Mouse (Mus musculus): ENCODE results near the gene Dennd6b. TPM values are rescaled to one million over a fixed set of nuclear protein-coding genes. Genes with fewer than 3 reads are reported as not detected.

Dennd6b gene
- polyA plus RNA-seq, 1 experiment, result 9.1 TPM

GRCm38 (mm10) chr15:89180081-89180541 lies 16.2 kb downstream of the Dennd6b start:
- Histone ChIP-seq H3K4me1 (ENCODE audit: control insufficient read depth, insufficient read depth, low read length) (peaks cover 11% of the 10 kb centered on the region), H3K36me3 (ENCODE audit: control insufficient read depth, insufficient read depth, low read length, poor library complexity, severe bottlenecking) (no peaks in the 10 kb centered on the region), H3K9ac (ENCODE audit: low read depth, poor library complexity, severe bottlenecking) (peak overlapping the region; percentile 81), H3K4me3 (ENCODE audit: low read depth, low read length) (peak overlapping the region; percentile 88), H3K27ac (ENCODE audit: insufficient read depth, low read length) (peak overlapping the region; percentile 68), H3K9me3 (replicated peaks; ENCODE audit: control insufficient read depth, insufficient read depth, low read length, poor library complexity, severe bottlenecking) (no peaks in the 10 kb centered on the region), H3K27me3 (ENCODE audit: control insufficient read depth, insufficient read depth, low read length, poor library complexity, severe bottlenecking) (no peaks in the 10 kb centered on the region)
- TF ChIP-seq POLR2A (IDR thresholded peaks at IDR 0.05; ENCODE audit: insufficient read depth, low read length) (no peak), EP300 (IDR thresholded peaks at IDR 0.05; ENCODE audit: insufficient read depth, low read depth, low read length) (no peak), CTCF (IDR thresholded peaks at IDR 0.05; ENCODE audit: low read depth, low read length) (no peak)

GRCm38 (mm10) chr15:89179630-89179964 lies 16.7 kb downstream of the Dennd6b start:
- H3K9ac ChIP-seq (ENCODE audit: low read depth, poor library complexity, severe bottlenecking), result peak overlapping the region; percentile 81
- peaks cover 14% of the 10 kb centered on the region for H3K4me1 ChIP-seq (ENCODE audit: control insufficient read depth, insufficient read depth, low read length)
- TF ChIP-seq POLR2A (IDR thresholded peaks at IDR 0.05; ENCODE audit: insufficient read depth, low read length) (no peak), EP300 (IDR thresholded peaks at IDR 0.05; ENCODE audit: insufficient read depth, low read depth, low read length) (no peak), CTCF (IDR thresholded peaks at IDR 0.05; ENCODE audit: low read depth, low read length) (no peak)
- peak overlapping the region; percentile 68 for H3K27ac ChIP-seq (ENCODE audit: insufficient read depth, low read length)
- H3K4me3 ChIP-seq (ENCODE audit: low read depth, low read length), result peak overlapping the region; percentile 88
- H3K9me3 ChIP-seq (replicated peaks; ENCODE audit: control insufficient read depth, insufficient read depth, low read length, poor library complexity, severe bottlenecking), result no peaks in the 10 kb centered on the region
- H3K36me3 ChIP-seq (ENCODE audit: control insufficient read depth, insufficient read depth, low read length, poor library complexity, severe bottlenecking), result no peaks in the 10 kb centered on the region
- H3K27me3 ChIP-seq (ENCODE audit: control insufficient read depth, insufficient read depth, low read length, poor library complexity, severe bottlenecking), result no peaks in the 10 kb centered on the region

GRCm38 (mm10) chr15:89178954-89179629 lies 17.2 kb downstream of the Dennd6b start:
- peak overlapping the region; percentile 81 for H3K9ac ChIP-seq (ENCODE audit: low read depth, poor library complexity, severe bottlenecking)
- peaks cover 14% of the 10 kb centered on the region for H3K4me1 ChIP-seq (ENCODE audit: control insufficient read depth, insufficient read depth, low read length)
- H3K4me3 ChIP-seq (ENCODE audit: low read depth, low read length), result peak overlapping the region; percentile 88
- no peaks in the 10 kb centered on the region for H3K9me3 ChIP-seq (replicated peaks; ENCODE audit: control insufficient read depth, insufficient read depth, low read length, poor library complexity, severe bottlenecking)
- H3K27me3 ChIP-seq (ENCODE audit: control insufficient read depth, insufficient read depth, low read length, poor library complexity, severe bottlenecking), result no peaks in the 10 kb centered on the region
- peak overlapping the region; percentile 68 for H3K27ac ChIP-seq (ENCODE audit: insufficient read depth, low read length)
- H3K36me3 ChIP-seq (ENCODE audit: control insufficient read depth, insufficient read depth, low read length, poor library complexity, severe bottlenecking), result no peaks in the 10 kb centered on the region
- TF ChIP-seq EP300 (IDR thresholded peaks at IDR 0.05; ENCODE audit: insufficient read depth, low read depth, low read length) (peak; percentile 94), POLR2A (IDR thresholded peaks at IDR 0.05; ENCODE audit: insufficient read depth, low read length) (peak; percentile 47), CTCF (IDR thresholded peaks at IDR 0.05; ENCODE audit: low read depth, low read length) (no peak)

- Histone ChIP-seq H3K9ac (ENCODE audit: low read depth, poor library complexity, severe bottlenecking) (peak overlapping the region; percentile 81; the same call in 1 of the 2 replicates), H3K36me3 (ENCODE audit: control insufficient read depth, insufficient read depth, low read length, poor library complexity, severe bottlenecking) (no peaks in the 10 kb centered on the region), H3K27ac (ENCODE audit: insufficient read depth, low read length) (peak overlapping the region; percentile 66), H3K27me3 (ENCODE audit: control insufficient read depth, insufficient read depth, low read length, poor library complexity, severe bottlenecking) (no peaks in the 10 kb centered on the region), H3K4me1 (ENCODE audit: control insufficient read depth, insufficient read depth, low read length) (peaks cover 14% of the 10 kb centered on the region), H3K4me3 (ENCODE audit: low read depth, low read length) (peak overlapping the region; percentile 88), H3K9me3 (replicated peaks; ENCODE audit: control insufficient read depth, insufficient read depth, low read length, poor library complexity, severe bottlenecking) (no peaks in the 10 kb centered on the region)
- TF ChIP-seq POLR2A (IDR thresholded peaks at IDR 0.05; ENCODE audit: insufficient read depth, low read length), result no peak
- TF ChIP-seq EP300 (IDR thresholded peaks at IDR 0.05; ENCODE audit: insufficient read depth, low read depth, low read length), result no peak
- no peak for TF ChIP-seq CTCF (IDR thresholded peaks at IDR 0.05; ENCODE audit: low read depth, low read length)
These were observed 17.9 kb downstream of the Dennd6b start for GRCm38 (mm10) chr15:89178260-89178860.

- Histone ChIP-seq H3K9me3 (replicated peaks; ENCODE audit: control insufficient read depth, insufficient read depth, low read length, poor library complexity, severe bottlenecking) (no peaks in the 10 kb centered on the region), H3K4me3 (ENCODE audit: low read depth, low read length) (peak overlapping the region; percentile 31; the same call in 1 of the 2 replicates), H3K9ac (ENCODE audit: low read depth, poor library complexity, severe bottlenecking) (0 out of 2 replicates have a peak overlapping the region, but pooled peaks have one; percentile 81), H3K36me3 (ENCODE audit: control insufficient read depth, insufficient read depth, low read length, poor library complexity, severe bottlenecking) (no peaks in the 10 kb centered on the region), H3K27me3 (ENCODE audit: control insufficient read depth, insufficient read depth, low read length, poor library complexity, severe bottlenecking) (no peaks in the 10 kb centered on the region), H3K4me1 (ENCODE audit: control insufficient read depth, insufficient read depth, low read length) (peaks cover 14% of the 10 kb centered on the region), H3K27ac (ENCODE audit: insufficient read depth, low read length) (peak overlapping the region; percentile 83)
- TF ChIP-seq CTCF (IDR thresholded peaks at IDR 0.05; ENCODE audit: low read depth, low read length) (no peak), EP300 (IDR thresholded peaks at IDR 0.05; ENCODE audit: insufficient read depth, low read depth, low read length) (no peak)
These were observed 18.6 kb downstream of the Dennd6b start for GRCm38 (mm10) chr15:89177576-89178259.
